Mouse (Mus musculus) megakaryocyte-erythroid progenitor cell, adult 5-6 weeks (primary cell): Measurements from ENCODE around the gene Gnl3. TPM values are rescaled to one million over a fixed set of nuclear protein-coding genes. Genes with fewer than 3 reads are reported as not detected.

Experiments
- ATAC-seq: replicated peaks from 2 replicates; pipeline ENCODE4 v1.8.0; 2016; ENCODE audit warnings: mild to moderate bottlenecking, inconsistent platforms; ENCODE audit not compliant: severe bottlenecking, poor library complexity, low FRiP score, low TSS enrichment
- total RNA-seq, 2 experiments: library from RNA; stranded (forward) in 1 of 2; stranded (reverse) in 1 of 2; fragments of 200-1000, 215-1000 nt in 1 of 2; fragments of >200 nt in 1 of 2; fragmentation: Nextera tagmentation in 1 of 2; gene quantifications; 2 replicates each; pipeline ENCODE4 v1.2.3; 2014 to 2017

Gnl3 gene
- total RNA-seq (2014; fragmentation: Nextera tagmentation), result 442 and 595 TPM in 2 replicates
- 624 and 645 TPM in 2 replicates for total RNA-seq (2017)

DNA sequence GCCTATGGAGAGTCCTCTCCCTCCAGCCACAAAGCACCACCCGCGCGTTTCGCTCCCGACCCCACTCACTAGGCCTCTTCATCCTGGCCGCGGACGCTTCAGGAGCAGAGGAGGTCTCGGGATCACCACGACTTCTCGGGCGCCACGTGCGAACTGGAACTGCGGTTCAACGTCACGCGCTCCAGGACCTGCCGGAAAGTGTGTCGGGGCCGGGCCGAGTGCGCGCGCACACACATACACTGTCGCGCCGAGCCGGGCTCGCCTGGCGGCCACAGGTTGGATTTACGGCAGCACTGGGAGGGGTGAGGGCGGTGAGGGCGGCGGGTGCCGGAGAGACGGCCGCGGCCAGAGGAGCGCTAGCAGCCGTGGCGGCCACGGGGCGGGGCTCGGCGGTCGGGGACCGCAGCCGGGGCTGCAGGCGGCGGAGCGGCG, at the start of gene Gnl3, which contains the start of gene Pbrm1:
TSS of gene Gnl3 (minus strand) at position 293 of the 432 bp plus-strand sequence.
TSS of gene Pbrm1 (plus strand) at position 279 of the 432 bp plus-strand sequence.
- peak; percentile 64 for ATAC-seq

DNA sequence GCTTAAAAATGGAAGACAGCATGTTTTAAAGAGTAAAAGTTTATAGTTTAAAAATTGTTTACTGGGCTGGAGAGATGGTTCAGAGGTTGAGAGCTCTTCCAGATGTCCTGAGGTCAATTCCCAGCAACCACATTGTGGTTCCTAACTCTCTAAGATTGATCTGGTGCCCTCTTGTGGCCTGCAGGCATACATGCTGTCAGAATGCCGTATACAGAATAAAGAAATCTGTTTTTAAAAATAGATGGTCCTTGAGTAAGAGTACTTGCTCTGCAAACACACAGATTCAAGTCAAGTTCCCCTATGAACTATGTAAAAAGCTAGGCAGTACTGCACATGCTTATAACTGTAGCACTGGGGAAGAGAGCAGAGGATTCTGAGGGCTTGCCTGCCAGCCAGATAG, 43.3 kb upstream of the Gnl3 start:
- peak; percentile 57; the same call in 1 of the 2 replicates for ATAC-seq

DNA sequence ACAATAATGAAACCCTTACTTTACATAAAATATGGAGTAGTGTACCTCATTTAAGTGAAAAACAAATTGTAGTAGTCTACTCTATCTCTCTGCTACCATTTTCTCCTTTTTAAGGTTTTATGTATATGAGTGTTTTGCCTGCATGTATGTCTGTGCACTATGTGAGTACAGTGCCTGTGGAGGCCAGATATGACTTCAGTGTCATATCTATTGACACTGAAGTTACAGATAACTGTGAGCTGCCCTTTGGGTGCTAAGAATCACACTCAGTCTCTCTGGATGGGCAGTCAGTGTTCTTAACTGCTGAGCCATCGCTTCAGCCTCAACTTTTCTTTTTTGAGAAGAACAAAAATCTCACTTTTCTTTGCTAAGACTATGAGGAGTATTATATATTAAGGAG, 26.9 kb upstream of the Gnl3 start:
- ATAC-seq, result peak; percentile 98

DNA sequence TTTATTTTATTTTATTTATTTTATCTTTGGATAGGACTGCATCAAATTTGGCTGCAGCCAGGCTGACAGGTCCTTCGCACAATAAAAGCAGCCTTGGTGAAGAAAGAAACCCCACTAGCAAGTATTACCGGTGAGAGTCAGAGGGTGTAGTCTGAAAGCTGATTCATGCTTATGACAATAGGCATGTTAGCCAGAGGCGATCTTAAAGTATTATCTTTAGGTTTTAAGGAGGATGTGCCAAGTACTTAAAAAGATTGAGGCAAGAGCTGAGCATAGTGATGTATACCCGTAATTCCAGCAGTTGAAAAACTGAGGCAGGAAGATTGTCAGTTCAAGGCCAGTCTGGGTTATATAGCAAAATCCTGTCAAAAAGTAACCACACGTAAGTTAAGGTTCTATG, 26.3 kb upstream of the Gnl3 start:
- peak; percentile 57; the same call in 1 of the 2 replicates for ATAC-seq

DNA sequence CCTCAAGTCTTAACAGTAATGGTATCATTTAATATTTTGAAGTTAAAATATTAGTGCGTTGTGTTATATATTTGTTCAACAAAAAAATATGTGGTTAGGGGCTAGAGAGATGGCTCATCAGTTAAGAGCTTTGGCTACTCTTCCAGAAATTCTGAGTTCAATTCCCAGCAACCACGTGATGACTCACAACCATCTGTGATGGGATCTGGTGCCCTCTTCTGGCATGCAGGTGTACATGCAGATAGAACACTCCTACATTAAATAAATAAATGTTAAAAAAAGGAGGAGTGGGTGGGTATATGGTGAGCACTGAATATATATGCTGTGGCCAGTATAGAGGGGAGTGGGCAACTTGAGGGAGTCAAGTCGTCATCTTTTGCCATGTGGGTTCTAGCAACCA, 6.8 kb upstream of the Gnl3 start:
- no peak for ATAC-seq

DNA sequence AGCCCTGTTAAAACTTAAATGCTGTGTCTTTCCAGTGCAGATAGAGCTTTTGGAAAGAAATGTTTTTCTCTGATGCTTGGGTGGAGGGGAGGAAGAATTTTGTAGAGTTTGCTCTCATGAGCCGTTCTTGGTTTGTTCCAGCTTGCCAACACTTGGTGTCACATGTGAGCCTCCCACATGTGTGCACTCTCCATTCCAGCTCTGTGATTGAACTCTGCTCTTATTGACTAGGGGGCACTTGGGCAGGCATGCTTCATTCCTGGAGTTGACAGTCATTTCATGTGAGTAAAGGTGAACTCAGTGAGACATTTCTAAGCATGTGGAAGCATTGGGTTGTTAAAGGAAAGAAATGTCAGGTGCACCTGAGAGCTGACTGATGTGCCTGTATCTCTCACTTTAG, 3.6 kb upstream of the Gnl3 start:
- ATAC-seq, result no peak

DNA sequence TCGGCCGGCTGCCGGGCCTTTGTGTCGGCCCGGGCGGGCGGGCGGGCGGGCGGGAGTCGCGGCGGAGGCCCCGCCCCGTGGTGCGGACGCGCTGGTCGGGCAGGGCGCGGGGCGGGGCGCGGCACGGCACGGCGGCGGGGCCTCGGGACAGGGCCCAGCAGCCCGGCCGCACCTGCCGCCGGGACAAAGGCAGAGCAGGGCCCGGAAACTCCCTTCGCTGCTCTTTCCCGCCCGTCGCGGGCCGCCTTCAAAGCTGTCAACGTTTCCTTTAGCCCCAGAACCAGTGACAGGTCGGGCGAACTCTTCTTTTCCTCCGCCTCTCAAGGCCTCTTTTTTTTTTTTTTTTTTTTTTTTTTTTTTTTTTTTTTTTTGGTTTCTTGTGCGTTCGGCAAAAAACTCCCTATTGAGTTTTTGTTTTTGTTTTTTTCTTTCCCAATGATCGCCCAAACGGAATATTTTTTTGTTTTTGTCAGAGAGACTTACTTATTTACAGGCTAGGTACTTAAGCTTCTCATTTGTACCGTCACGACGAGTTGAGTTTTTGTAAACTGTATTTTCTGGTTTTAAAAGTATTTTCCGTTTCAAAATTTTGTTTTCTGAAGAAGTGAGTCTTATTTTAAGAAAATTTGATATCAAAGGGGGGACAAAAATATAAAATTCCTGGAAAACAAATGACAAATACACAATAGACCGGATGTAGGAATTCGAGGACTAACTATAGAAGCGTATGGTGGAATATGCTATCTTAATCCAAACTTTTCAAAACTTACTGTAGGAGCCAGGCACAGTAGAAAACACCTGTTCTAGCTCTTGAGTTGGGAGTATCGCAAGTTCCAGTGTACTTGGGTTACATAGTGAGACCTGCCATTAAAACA, 616 bp upstream of the Gnl3 start:
- peak; percentile 69 for ATAC-seq

DNA sequence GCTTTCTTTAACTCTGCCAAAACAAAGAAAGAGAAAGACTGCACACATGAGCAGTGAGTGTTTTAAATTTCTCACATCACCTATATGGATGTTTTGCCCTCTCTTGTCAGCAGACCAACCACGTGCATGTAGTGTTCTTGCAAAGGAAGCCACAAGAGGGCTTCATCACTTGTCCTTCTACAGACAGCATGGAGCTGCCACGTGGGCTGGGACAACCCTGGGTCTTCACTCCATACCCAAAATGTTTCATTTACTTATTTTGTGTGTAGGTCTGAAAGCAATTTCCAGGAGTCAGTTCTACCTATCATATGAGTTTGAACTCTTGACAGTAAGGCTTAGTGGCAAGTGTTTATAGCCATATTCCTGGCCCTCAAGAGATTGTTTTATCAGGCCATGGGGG, 1.1 kb downstream of the Gnl3 start:
- ATAC-seq, result peak; percentile 68

DNA sequence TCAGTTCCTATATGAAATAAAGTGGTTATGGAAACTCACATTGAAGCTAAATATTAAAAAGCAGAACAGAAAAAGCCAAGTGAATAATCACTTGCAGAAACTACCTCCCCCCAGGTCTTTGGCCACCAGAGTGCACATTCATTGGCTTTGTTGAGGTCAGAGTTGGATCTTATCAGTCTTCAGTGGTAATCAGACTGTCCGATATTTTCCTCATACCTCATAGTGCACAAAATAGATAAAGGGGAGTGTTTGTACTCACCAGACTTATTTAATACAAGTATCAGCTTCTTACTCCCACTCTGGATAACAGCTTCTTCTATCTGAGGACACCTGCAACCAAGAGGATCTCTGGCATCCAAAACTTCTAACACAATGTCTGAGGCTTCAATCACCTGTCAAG, 2.9 kb downstream of the Gnl3 start:
- ATAC-seq, result no peak

DNA sequence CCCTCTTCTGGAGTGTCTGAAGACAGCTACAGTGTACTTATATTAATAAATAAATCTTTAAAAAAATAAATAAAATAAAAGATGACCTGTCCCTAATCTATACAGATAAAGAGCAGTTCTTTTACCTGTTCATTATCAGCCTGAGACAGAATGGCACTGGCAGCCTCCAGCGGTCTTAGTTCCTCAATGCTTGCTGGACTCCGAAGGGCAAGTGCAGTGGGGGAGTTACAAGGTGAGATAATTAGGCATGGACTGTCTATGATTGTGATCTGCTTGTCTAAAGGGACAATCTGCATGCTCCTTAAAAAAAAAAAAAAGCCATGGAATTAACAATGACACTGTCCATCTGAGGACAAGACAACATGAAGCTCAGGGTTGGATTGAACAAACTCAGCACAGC, 5.0 kb downstream of the Gnl3 start:
- ATAC-seq, result no peak

DNA sequence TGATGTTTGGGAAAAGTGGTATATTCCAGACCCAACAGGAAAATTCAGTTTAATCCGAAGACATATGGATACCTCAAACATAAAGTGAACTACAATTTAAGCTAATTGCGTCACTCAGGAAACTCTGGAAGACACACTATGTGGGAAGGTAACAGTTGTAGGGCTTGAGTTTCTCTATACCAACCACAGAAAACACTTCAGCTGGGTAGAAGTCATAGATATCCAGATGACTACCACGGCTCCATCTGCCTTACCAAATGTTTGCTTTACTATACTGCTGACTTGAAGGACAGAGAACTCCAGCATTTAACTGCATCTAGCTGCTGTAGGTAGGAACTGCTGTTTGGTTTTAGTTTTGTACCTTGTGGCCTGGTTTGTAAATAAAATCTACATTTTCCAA, 7.4 kb downstream of the Gnl3 start:
- ATAC-seq, result no peak

DNA sequence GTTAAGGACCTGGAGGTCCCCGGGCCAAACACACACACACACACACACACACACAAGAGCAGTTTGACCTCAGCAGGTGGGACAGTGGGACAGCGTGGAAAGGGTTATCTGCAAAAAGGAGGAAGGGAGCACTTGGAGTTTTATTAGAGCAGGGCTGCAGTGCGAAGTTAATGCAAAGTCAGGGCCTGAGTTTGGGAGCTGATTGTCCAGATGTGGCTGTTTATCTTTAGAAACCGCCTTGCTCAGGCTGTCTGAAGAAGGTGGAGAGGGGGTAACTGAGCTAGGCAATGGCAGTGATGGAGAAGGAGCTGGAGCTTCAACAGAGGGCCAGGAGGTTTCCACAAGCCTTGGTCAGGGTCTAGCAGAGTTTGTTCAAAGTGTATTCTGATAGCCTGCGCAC, 12.2 kb downstream of the Gnl3 start:
- peak; percentile 82 for ATAC-seq

DNA sequence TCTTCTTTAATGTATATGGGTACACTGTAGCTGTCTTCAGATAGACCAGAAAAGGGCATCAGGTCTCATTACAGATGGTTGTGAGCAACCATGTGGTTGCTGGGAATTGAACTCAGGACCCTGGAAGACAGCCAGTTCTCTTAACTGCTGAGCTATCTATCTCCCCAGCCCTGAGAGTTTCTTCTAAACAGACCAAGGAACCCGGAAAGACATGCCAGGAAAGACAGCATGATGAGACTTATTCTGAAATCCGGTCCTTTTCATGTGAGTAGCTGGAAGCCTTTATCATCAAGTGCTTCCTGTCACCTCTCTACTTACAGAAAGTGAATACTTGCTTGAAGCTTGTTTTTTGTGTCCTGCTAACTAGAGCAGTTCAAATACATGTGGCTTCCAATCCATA, 14.4 kb downstream of the Gnl3 start:
- no peak for ATAC-seq

DNA sequence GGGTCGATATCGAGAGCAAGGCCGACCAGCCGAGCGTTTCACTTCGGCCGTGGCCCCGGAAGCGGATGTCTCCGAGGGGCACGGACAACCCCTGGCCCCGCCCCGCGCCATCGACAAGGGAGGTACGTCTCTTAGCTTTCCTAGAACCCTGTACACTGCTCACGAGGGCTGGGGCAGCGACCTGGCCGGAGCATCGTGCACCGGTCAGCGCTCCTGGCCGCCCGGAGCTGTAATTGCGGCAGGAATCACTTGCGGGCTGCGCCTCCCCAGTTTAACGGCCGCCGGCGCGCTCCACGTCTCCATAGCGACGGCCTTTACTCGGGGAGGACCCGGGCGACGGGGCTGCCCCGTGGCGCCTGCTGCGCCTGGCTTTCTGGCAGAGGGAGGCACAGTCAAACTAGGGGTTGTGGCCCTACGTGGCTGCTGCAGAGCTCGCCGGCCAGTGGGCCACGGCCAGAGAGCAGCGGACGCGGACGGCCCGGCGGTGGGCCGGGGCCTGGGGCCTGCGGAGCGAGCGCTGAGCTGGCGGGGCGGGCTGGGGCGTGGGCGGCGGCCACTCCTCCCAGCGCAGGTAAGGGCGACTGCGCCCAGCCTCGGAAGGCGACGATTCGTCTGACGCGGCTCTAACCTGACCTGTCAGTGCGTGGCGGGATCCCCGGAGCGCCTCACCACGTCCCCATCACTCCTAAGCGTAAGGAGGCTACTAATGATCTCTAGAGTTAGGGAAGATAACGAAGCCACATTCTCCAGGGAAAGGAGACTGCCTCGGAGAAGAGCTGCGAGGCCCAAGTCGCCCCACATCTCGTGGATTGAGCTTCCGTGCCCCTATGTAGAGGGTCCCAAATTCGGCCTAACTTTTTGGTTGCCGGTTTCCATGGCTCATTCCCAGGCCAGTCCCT, 17.4 kb downstream of the Gnl3 start, which contains the start of the genes Glt8d1 and Spcs1:
TSS of gene Glt8d1 (plus strand) at position 94 of the 899 bp plus-strand sequence.
TSS of gene Spcs1 (minus strand) at position 366 of the 899 bp plus-strand sequence.
- ATAC-seq, result peak; percentile 92

DNA sequence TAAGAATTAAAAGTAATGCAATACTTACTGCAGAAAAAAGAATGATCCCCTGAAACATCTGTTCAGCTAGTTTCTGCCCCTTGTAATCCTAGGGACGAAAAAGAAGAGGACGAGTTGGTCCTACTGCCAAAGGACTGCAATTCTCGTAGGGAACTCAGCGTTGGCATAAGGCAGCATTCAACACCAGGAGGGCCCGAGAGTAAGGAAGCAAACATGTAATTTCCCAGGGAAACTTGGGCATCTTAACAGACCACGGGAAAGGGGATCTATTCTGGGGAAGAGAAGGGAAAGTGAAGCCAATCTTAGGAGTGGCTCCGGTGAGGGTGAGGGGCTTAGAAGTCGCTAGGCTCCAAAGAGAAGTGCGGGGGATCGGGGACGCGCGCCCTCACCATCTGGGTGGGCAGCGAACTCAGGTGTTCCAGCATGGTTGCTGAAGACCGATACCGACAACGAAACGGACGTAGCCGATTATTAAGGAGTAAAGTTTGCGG, 18.1 kb downstream of the Gnl3 start:
- ATAC-seq, result 0 out of 2 replicates have a peak, but pooled peaks have one; percentile 35

DNA sequence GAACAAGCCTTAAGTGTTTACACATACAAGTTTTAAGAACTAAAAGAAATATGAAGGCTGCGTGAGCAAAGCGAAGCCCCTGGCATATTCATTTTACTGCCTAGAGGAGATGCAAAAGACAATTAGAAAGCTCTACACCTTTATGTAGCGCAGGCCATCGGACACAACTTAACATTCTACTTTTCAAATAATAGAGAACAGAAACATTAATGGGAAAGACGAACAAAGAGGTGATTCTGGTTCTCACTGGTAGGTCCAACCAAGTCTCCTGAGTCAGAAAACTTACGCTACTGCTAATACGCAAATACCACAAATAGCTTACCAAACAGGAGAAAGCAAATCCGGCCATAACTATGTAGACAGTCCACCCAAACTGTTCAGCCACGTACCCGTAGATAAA, 18.6 kb downstream of the Gnl3 start:
- no peak for ATAC-seq

DNA sequence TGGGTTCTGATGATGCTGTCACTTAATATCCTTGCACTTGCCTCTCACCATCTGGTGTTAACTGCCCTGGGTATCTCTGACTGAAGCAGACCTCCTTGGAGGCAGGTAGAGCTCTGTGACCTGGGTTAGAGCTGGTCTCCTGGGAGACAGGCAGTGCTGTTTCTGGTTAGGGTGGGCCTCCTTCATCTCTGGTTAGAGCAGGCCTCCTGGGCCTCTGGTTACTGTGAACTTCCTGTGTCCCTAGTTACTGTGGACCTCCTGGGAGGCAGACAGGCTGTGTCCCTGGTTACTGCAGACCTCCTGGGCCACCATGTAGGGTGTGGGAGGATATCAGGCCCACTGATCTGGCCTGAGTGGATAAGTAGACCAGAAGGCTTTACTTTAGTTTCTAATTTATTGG, 22.5 kb downstream of the Gnl3 start:
- no peak for ATAC-seq

DNA sequence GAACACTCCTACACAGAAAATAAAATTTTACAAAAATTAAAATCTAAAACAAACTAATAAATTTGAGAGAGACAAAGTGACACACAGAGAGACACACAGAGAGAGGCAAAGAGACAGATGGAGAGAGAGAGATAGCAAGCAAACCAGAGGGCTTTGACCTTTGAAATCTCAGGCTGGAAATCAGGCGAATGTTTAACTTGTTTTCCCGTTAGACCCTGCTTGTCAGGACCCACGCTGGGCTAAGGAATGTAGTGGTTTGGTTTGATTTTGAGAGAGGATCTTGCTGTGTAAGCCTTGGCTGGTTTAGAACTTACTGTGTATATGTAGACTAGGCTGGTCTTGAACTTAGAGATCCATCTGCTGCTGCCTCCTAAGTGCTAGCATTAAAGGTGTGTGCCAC, 42.7 kb downstream of the Gnl3 start:
- ATAC-seq, result no peak

DNA sequence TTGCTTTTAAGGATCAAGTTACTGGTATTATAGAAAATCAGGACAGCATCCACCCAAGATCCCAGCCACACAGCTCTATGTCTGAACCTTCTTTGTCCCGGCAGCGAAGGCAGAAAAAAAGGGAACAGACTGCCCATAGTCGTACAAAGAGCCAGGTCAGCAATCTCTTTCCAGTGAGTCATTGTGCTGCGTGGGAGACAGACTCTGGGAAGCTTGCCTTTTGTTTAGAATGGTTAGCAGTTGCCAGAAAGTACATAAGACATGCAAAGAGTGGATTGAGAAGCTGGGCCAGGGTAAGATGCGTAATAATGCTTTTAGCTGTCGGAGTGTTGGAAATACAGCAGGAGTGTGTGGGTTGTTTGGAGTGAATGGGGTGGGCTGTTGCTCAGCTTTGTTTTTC, 44.7 kb downstream of the Gnl3 start:
- ATAC-seq, result no peak
